Mouse (Mus musculus) urinary bladder, postnatal 36 days (tissue): Measurements from ENCODE around the gene Nuak1.
A peak's percentile ranks its signal among the peaks of the same experiment; 100 is the strongest.

ENCODE experiments used
- DNase-seq, 2 experiments: peaks; one replicate each; pipeline ENCODE4 v3.0.0; 2022; ENCODE audit warnings: low spot score in 2 of 2, mixed read lengths in 1 of 2

Nuak1 gene

GRCm38 (mm10) chr10:84447411-84447821 is 7.0 kb upstream of the Nuak1 start:
- DNase-seq: no peak

GRCm38 (mm10) chr10:84446661-84447060 is 6.3 kb upstream of the Nuak1 start:
- no peak for DNase-seq

- DNase-seq: no peak
Observed at GRCm38 (mm10) chr10:84444396-84444795, 4.0 kb upstream of the Nuak1 start.

- DNase-seq: peak in 1 of 2 experiments; percentile 15
Observed at GRCm38 (mm10) chr10:84441846-84442245, 1.4 kb upstream of the Nuak1 start.

- no peak for DNase-seq
Observed at GRCm38 (mm10) chr10:84441434-84441785, 1.0 kb upstream of the Nuak1 start.

GRCm38 (mm10) chr10:84440181-84440540 is 236 bp downstream of the Nuak1 start:
- DNase-seq: no peak

- DNase-seq: no peak
Observed at GRCm38 (mm10) chr10:84439228-84439596, 1.2 kb downstream of the Nuak1 start.

GRCm38 (mm10) chr10:84438466-84439227 is 1.8 kb downstream of the Nuak1 start:
- no peak for DNase-seq

- peak; percentile 86 to 93 for DNase-seq
Observed at GRCm38 (mm10) chr10:84438049-84438422, 2.4 kb downstream of the Nuak1 start.

GRCm38 (mm10) chr10:84437166-84438048 is 3.0 kb downstream of the Nuak1 start:
- no peak for DNase-seq

GRCm38 (mm10) chr10:84435930-84436329 is 4.5 kb downstream of the Nuak1 start:
- DNase-seq: no peak

- DNase-seq: no peak
Observed at GRCm38 (mm10) chr10:84433193-84433801, 7.1 kb downstream of the Nuak1 start.

GRCm38 (mm10) chr10:84424374-84424773 is 16.0 kb downstream of the Nuak1 start:
- no peak for DNase-seq

GRCm38 (mm10) chr10:84423903-84424302 is 16.5 kb downstream of the Nuak1 start:
- no peak for DNase-seq

- no peak for DNase-seq
Observed at GRCm38 (mm10) chr10:84420589-84420988, 19.8 kb downstream of the Nuak1 start.

- DNase-seq: no peak
Observed at GRCm38 (mm10) chr10:84418421-84418820, 22.0 kb downstream of the Nuak1 start.

- no peak for DNase-seq
Observed at GRCm38 (mm10) chr10:84416752-84417151, 23.6 kb downstream of the Nuak1 start.

GRCm38 (mm10) chr10:84414981-84415700 is 25.3 kb downstream of the Nuak1 start:
- DNase-seq: no peak

GRCm38 (mm10) chr10:84413310-84413709 is 27.1 kb downstream of the Nuak1 start:
- DNase-seq: no peak

- DNase-seq: peak in 1 of 2 experiments; percentile 35
Observed at GRCm38 (mm10) chr10:84412326-84412962, 28.0 kb downstream of the Nuak1 start.
